Mouse (Mus musculus) bone marrow, adult 2 months (tissue): ENCODE results near the gene Proca1. TPM values are rescaled to one million over a fixed set of nuclear protein-coding genes. Genes with fewer than 3 reads are reported as not detected.

Experiments used
- H3K27ac ChIP-seq: fragments of 200-500 bp; 2 replicates; pipeline ENCODE4 v1.5.1; 2012; ENCODE audit warnings: low read depth, mild to moderate bottlenecking, control low read depth, inconsistent platforms, low read length; ENCODE audit not compliant: control insufficient read depth, poor library complexity, insufficient read depth
- H3K4me1 ChIP-seq: fragments of 200-500 bp; 2 replicates; pipeline ENCODE4 v1.6.1; 2011; ENCODE audit warnings: low read length; ENCODE audit not compliant: control insufficient read depth, insufficient read depth
- H3K4me3 ChIP-seq: fragments of 200-500 bp; replicated peaks from 2 replicates; pipeline ENCODE3; 2011; ENCODE audit warnings: mild to moderate bottlenecking, low read depth, low read length, control low read depth; ENCODE audit not compliant: control insufficient read depth
- CTCF ChIP-seq: fragments of 200-500 bp; IDR thresholded peaks from 2 replicates; pipeline ENCODE4 v1.5.1; 2011; ENCODE audit warnings: low read length, control low read depth; ENCODE audit not compliant: control insufficient read depth, insufficient read depth
- POLR2A ChIP-seq: fragments of 200-500 bp; IDR thresholded peaks from 2 replicates; pipeline ENCODE4 v1.6.1; 2011; ENCODE audit warnings: low read depth, mild to moderate bottlenecking, control low read depth, low read length, borderline replicate concordance; ENCODE audit not compliant: control insufficient read depth
- WGBS: fragments of 180-500 bp; shearing (Covaris S2); methylation state at CpG from one replicate; pipeline ENCODE4 v1.1.7; 2018; 5-methylcytosine and 5-hydroxymethylcytosine counted together
- polyA plus RNA-seq: library from polyadenylated mRNA; stranded (reverse); fragments of >200 nt; gene quantifications from 2 replicates; pipeline ENCODE4 v1.2.4, GENCODE M21; 2011; ENCODE audit warnings: low replicate concordance; ENCODE audit not compliant: missing spikeins, insufficient read depth, insufficient read length

Proca1 gene
- polyA plus RNA-seq, 1 experiment: 3.3 TPM

DNA sequence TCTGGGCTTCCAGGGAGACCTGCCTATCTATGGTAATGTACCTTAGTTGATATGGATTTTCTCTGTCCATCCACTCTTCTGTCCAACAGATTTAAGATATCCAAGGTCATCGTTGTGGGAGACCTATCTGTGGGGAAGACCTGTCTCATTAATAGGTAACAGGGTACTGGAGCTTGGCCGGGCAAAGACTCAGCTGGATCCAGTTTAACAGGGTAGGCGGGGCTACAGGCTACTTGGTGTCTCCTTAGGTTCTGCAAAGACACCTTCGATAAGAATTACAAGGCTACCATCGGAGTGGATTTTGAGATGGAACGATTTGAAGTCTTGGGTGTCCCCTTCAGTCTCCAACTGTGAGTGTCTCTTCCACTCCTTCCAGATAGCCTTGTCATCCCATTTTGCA, 3.2 kb upstream of the Proca1 start:
- Histone ChIP-seq H3K4me3 (no peak overlapping the region), H3K27ac (no peak overlapping the region), H3K4me1 (peaks cover 1% of the 10 kb centered on the region)
- WGBS: 66% methylated on average over 6 of the region's 6 CpGs
- TF ChIP-seq CTCF: no peak
- TF ChIP-seq POLR2A: no peak

GRCm38 (mm10) chr11:78194411-78195100, 1.4 kb downstream of the Proca1 start:
- peak; percentile 5; the same call in 1 of the 2 replicates for TF ChIP-seq POLR2A
- TF ChIP-seq CTCF: no peak
- peaks cover 1% of the 10 kb centered on the region for H3K4me1 ChIP-seq
- peak overlapping the region; percentile 96 for H3K4me3 ChIP-seq
- under 1% methylated on average over 30 of the region's 30 CpGs for WGBS
- H3K27ac ChIP-seq: no peak overlapping the region

DNA sequence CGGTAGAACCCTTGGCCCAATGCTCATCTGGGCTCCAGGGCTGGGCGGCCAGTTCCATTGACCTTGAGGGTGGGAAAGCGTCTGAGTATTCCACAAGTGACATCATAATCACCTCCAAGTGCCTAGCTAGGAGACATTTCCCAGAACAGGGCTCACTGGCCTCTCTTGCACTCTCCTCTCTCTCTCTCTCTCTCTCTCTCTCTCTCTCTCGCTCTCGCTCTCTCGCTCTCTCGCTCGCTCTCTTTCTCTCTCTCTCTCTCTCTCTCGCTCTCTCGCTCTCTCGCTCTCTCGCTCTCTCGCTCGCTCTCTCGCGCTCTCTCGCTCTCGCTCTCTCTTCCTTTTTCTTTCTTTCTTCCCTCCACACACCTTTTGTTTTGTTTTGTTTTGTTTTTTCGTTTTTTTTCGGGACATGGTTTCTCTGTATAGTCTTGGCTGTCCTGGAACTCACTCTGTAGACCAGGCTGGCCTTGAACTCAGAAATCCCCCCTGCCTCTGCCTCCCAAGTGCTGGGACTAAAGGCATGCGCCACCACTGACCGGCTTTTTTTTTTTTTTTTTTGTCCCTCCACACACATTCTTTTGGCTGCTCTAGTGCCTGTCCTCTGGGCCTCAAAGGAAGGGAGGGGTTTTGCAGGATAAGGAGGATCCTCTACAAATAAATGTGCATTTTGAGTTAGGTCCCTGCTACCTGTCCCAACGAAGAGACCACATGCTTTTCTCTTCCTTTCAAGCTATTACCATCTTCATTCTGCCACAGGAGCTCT, 2.1 kb downstream of the Proca1 start:
- TF ChIP-seq POLR2A: no peak
- no peak for TF ChIP-seq CTCF
- 68% methylated on average over 23 of the region's 23 CpGs for WGBS
- Histone ChIP-seq H3K27ac (no peak overlapping the region), H3K4me1 (peaks cover 1% of the 10 kb centered on the region), H3K4me3 (peak overlapping the region; percentile 96)

GRCm38 (mm10) chr11:78202372-78202771, 9.2 kb downstream of the Proca1 start:
- H3K27ac ChIP-seq: no peak overlapping the region
- no peaks in the 10 kb centered on the region for H3K4me1 ChIP-seq
- 87% methylated on average over 3 of the region's 3 CpGs for WGBS
- H3K4me3 ChIP-seq: no peak overlapping the region
- TF ChIP-seq POLR2A (no peak), CTCF (no peak)

- 82% methylated on average over 6 of the region's 6 CpGs for WGBS
- H3K27ac ChIP-seq: no peak overlapping the region
- no peak overlapping the region for H3K4me3 ChIP-seq
- no peaks in the 10 kb centered on the region for H3K4me1 ChIP-seq
- TF ChIP-seq CTCF: no peak
- no peak for TF ChIP-seq POLR2A
These were observed 11.1 kb downstream of the Proca1 start for GRCm38 (mm10) chr11:78204287-78204686.

DNA sequence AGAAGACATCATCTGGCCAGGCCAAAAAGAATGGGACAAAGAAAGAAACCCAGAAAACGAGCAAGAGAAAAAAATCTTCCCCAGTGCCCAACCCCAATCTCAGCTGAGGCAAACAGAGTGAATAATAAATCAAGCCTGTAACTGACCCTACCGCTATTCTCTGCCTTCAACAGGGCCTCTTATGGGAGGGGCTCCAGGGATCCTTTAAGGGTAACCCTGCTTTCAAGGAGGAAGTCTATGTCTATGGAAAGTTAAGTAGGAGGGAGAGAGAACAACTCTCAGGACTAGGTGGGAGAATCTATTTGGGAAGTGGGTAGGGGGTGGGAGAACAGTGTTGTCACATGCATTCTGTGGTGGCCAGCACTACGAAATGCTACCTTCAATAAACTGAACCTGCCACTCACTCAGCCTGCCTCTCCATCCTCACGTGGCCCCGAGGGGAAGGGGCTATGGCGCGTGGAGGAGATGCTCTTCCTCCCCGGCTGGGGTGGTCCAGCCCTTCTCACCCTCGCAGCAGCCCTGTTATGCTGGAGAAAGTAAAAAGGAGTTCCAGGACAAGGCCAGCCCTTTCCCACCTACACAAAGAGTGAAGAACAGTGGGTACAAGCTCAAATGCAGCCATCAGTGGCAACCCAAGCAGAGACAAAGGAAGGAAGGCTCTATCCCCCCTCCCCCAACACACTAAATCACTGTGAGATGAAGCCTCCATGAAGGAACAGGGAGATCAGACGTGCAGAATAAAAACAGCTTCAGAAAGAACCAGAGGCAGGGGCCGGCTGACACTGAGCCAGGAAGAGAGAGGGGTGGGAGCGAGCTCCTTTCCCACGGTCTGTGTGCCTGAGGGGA, 12.4 kb downstream of the Proca1 start:
- no peak overlapping the region for H3K4me3 ChIP-seq
- WGBS: 83% methylated on average over 13 of the region's 13 CpGs
- no peak for TF ChIP-seq POLR2A
- TF ChIP-seq CTCF: no peak
- no peaks in the 10 kb centered on the region for H3K4me1 ChIP-seq
- H3K27ac ChIP-seq: no peak overlapping the region

- H3K27ac ChIP-seq: no peak overlapping the region
- H3K4me1 ChIP-seq: no peaks in the 10 kb centered on the region
- H3K4me3 ChIP-seq: no peak overlapping the region
- WGBS: 93% methylated on average over 7 of the region's 7 CpGs
- TF ChIP-seq CTCF (no peak), POLR2A (no peak)
These were observed 14.0 kb downstream of the Proca1 start for GRCm38 (mm10) chr11:78207190-78207589.

DNA sequence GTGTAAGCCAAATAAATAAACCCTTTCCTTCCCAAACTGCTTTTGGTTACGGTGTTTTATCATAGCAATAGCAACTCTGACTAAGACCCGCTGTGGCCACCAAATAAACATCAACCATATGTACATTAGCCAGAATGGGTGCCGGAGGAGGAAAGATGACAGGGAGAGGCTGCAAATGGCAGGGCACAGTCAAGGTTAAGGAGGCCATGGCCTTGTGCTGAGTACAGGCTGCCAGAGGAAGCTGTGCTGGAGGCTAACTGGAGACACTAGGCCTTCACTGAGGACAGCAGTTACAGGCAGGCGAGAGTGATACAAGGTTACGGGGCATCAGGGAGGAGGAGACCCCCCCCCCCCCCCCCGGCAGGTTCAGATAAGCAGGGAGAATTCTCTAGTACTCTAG, 16.7 kb downstream of the Proca1 start:
- peaks cover 2% of the 10 kb centered on the region for H3K4me1 ChIP-seq
- 86% methylated on average over 6 of the region's 6 CpGs for WGBS
- no peak overlapping the region for H3K27ac ChIP-seq
- H3K4me3 ChIP-seq: no peak overlapping the region
- TF ChIP-seq CTCF: no peak
- no peak for TF ChIP-seq POLR2A
